ENCODE assay signal across 8 mouse cellular contexts in the genomic region with DNA sequence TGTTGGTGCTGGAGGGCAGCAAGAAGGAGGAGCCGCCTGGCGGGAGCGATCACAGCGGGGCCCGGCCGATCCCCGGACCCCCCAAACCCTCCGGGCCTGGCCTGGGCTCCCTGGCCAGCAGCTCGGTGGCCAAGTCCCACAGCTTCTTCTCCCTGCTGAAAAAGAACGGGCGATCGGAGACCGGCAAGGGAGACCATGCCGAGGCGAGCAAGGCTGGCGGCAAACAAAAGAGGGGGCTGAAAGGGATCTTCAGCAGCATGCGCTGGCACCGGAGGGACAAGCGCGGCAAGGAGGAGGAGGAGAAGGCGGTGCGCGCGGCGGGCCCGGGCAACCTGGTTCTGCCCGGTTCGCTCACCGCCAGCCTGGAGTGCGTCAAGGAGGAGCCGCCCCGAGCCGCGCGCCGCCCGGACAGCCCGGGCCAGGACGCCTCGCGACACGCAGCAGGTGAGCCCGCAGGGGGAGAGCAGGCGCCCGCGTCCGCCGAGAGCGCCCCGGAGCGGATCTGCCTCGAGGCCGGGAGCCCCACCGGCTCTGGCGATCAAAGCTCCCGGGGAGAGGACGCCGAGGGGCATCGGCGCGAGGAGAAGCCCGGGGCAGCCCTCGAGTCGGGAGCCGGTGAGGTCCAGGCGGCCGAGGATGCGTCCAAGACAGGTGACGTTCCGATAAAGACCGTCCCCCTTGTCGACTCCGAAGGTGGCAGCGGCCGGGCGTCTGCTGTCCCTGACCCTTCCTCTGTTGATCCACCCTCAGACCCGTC. TPM values are rescaled to one million over a fixed set of nuclear protein-coding genes. Genes with fewer than 3 reads are reported as not detected.
DNase-seq lines count a peak whose midpoint lies in the region; ATAC-seq and TF ChIP-seq lines count a peak whose summit lies in the region.

No protein-coding gene starts in this region.

- no peak for DNase-seq in testis, postnatal 14 days (ENCODE audit: low spot score)
- DNase-seq in cerebellum, postnatal 10 days = peak; percentile 77 to 78
- DNase-seq in kidney, postnatal 10 days = peak; percentile 51
- no peak for DNase-seq in liver, embryonic 14.5 days (ENCODE audit: low read depth in 3 of 3, low spot score in 3 of 3)

- no peak for TF ChIP-seq CTCF in testis, adult 2 months (IDR thresholded peaks at IDR 0.05; ENCODE audit: control insufficient read depth, insufficient read depth, insufficient replicate concordance, low read depth, low read length)
- TF ChIP-seq CTCF in liver, embryonic 14.5 days (IDR thresholded peaks at IDR 0.05; ENCODE audit: low read depth) = no peak

- no peak overlapping the region for H3K27ac ChIP-seq in testis, adult 2 months (ENCODE audit: control insufficient read depth, insufficient read depth, low read depth, low read length)
- H3K27ac ChIP-seq in liver, embryonic 14.5 days = no peak overlapping the region
- peak overlapping the region; percentile 98 for H3K27ac ChIP-seq in neural tube, embryonic 15.5 days (replicated peaks)

- H3K9ac ChIP-seq in liver, embryonic 14.5 days (replicated peaks) = no peak overlapping the region
- peak overlapping the region; percentile 96 for H3K9ac ChIP-seq in neural tube, embryonic 15.5 days (replicated peaks)

- peaks cover 16% of the 10 kb centered on the region for H3K4me1 ChIP-seq in testis, adult 2 months (ENCODE audit: control insufficient read depth, insufficient read depth, low read length)
- H3K4me1 ChIP-seq in liver, embryonic 14.5 days (replicated peaks; ENCODE audit: control insufficient read depth in 2 of 2, insufficient read depth in 2 of 2, low read length in 1 of 2) = no peaks in the 10 kb centered on the region
- H3K4me1 ChIP-seq in neural tube, embryonic 15.5 days = peaks cover 43% of the 10 kb centered on the region

- H3K36me3 ChIP-seq in testis, adult 2 months (ENCODE audit: control insufficient read depth, insufficient read depth, low read length) = no peaks in the 10 kb centered on the region
- H3K36me3 ChIP-seq in liver, embryonic 14.5 days (replicated peaks; ENCODE audit: control insufficient read depth, insufficient read depth, low read depth) = no peaks in the 10 kb centered on the region
- no peaks in the 10 kb centered on the region for H3K36me3 ChIP-seq in neural tube, embryonic 15.5 days

- no peak for TF ChIP-seq EP300 in liver, embryonic 14.5 days (IDR thresholded peaks at IDR 0.05; ENCODE audit: low read depth)

- peaks cover 5% of the 10 kb centered on the region for H3K27me3 ChIP-seq in testis, adult 2 months (ENCODE audit: control insufficient read depth, insufficient read depth, low read length)
- peaks cover 32% of the 10 kb centered on the region for H3K27me3 ChIP-seq in liver, embryonic 14.5 days (ENCODE audit: control insufficient read depth, insufficient read depth, low read length)
- peaks cover 3% of the 10 kb centered on the region; the same call in 1 of the 2 replicates for H3K27me3 ChIP-seq in neural tube, embryonic 15.5 days (replicated peaks)

- peak overlapping the region; percentile 57 for H3K4me2 ChIP-seq in liver, embryonic 14.5 days (ENCODE audit: low read depth)
- peak overlapping the region; percentile 88 for H3K4me2 ChIP-seq in neural tube, embryonic 15.5 days

- ATAC-seq in granulocyte monocyte progenitor cell, adult 5-6 weeks (replicated peaks; ENCODE audit: poor library complexity, severe bottlenecking) = peak; percentile 50
- ATAC-seq in liver, embryonic 14.5 days (ENCODE audit: insufficient read depth) = no peak
- ATAC-seq in neural tube, embryonic 15.5 days (ENCODE audit: low FRiP score) = peak; percentile 71
- no peak for ATAC-seq in CD4-positive, CD25-positive, alpha-beta regulatory T cell, adult 4 months

- no peaks in the 10 kb centered on the region for H3K9me3 ChIP-seq in liver, embryonic 14.5 days (ENCODE audit: control insufficient read depth, low read length)
- H3K9me3 ChIP-seq in neural tube, embryonic 15.5 days (replicated peaks) = no peaks in the 10 kb centered on the region

- WGBS in liver, embryonic 14.5 days (ENCODE audit: insufficient replicate concordance) = 2% methylated on average over 76 of the region's 77 CpGs
- under 1% methylated on average over 75 of the region's 77 CpGs for WGBS in neural tube, embryonic 15.5 days

- H3K4me3 ChIP-seq in testis, adult 2 months (ENCODE audit: control insufficient read depth, low read depth, low read length) = peak overlapping the region; percentile 80
- peak overlapping the region; percentile 37 to 47 for H3K4me3 ChIP-seq in liver, embryonic 14.5 days (ENCODE audit: insufficient read depth in 1 of 2, low read depth in 2 of 2, low read length in 2 of 2)
- H3K4me3 ChIP-seq in neural tube, embryonic 15.5 days (replicated peaks) = peak overlapping the region; percentile 89

- no peak for TF ChIP-seq POLR2A in testis, adult 2 months (IDR thresholded peaks at IDR 0.05; ENCODE audit: control insufficient read depth, low read depth, low read length)

RNA-seq across cellular contexts. Expression of gene Amer2, which starts 5.7 kb away (rescaled TPM):
- polyA plus RNA-seq in testis, adult 2 months (2012; rRNA removed) = 37.6 and 44.4 TPM in 2 replicates
- total RNA-seq in granulocyte monocyte progenitor cell, adult 5-6 weeks (2014; fragmentation: Nextera tagmentation) = not detected in 2 replicates
- 0.15 and 0.17 TPM in 2 replicates for total RNA-seq in granulocyte monocyte progenitor cell, adult 5-6 weeks (2017)
- polyA plus RNA-seq in liver, embryonic 14.5 days (2012; rRNA removed) = 0.17 and 0.18 TPM in 2 replicates
- polyA plus RNA-seq in liver, embryonic 14.5 days (2014; fragmentation: Nextera tagmentation; extraction: Ambion mirVana) = 0.15 and 0.23 TPM in 2 replicates
- 21.8 and 30.5 TPM in 2 replicates for polyA plus RNA-seq in neural tube, embryonic 15.5 days (2015; fragmentation: Nextera tagmentation; extraction: Ambion mirVana)
- polyA plus RNA-seq in CD4-positive, CD25-positive, alpha-beta regulatory T cell, adult 4 months (2017; shearing (Covaris generic)) = not detected

Comparison
In these comparisons a context has a peak if more than half of its experiments do, and no peak if none do; other contexts are left out.
1. DNase-seq: peak in cerebellum, postnatal 10 days (2 of 2) and kidney, postnatal 10 days (single experiment); none in testis, postnatal 14 days (single experiment) and liver, embryonic 14.5 days (0 of 3).
2. ATAC-seq: peak in granulocyte monocyte progenitor cell, adult 5-6 weeks (single experiment) and neural tube, embryonic 15.5 days (single experiment); none in liver, embryonic 14.5 days (single experiment) and CD4-positive, CD25-positive, alpha-beta regulatory T cell, adult 4 months (single experiment).
3. RNA of gene Amer2, which starts 5.7 kb away (polyA plus RNA-seq): 37.6 to 44.4 TPM in testis, adult 2 months and 21.8 to 30.5 TPM in neural tube, embryonic 15.5 days; 0.15 to 0.23 TPM in liver, embryonic 14.5 days and not detected in CD4-positive, CD25-positive, alpha-beta regulatory T cell, adult 4 months; every median in the first group is over 10 times any median in the second.
4. Peak in every context shown above with its lines, with median percentiles within 50 percentile points of each other: H3K4me3 ChIP-seq.